Mouse (Mus musculus): ENCODE data around the gene Csf1.

- no peak for TF ChIP-seq CTCF (conservative IDR thresholded peaks at IDR 0.05; ENCODE audit: insufficient read depth, insufficient read length, low read depth, low read length)
- TF ChIP-seq POLR2A (IDR thresholded peaks at IDR 0.05; ENCODE audit: low read depth, low read length): no peak
Measured at GRCm38 (mm10) chr3:107703675-107704370, 56.4 kb downstream of the Csf1 start.
